Mouse (Mus musculus): ENCODE results near the gene Phf14.

The Phf14 gene

GRCm38 (mm10) chr6:12021480-12021879 lies 113.9 kb downstream of the Phf14 start:
- DNase-seq, result no peak

DNA sequence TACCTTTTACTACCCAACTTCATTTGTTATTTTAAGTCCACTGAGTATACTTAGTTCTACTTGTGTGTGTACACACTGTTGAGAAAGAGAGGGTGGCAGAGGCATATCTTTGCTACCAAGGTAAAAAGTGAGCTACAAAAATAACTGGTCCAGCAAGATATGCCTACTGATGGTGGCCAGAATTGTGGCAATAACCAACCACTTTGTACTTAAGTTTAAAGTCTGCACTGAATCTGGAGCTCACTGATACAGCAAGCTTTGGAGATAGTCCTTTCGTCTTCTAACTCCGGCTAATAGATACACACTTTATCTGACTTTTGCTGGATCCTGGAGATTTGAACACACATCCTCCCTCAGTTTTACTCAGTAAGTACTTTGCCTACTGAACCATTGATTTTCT lies 115.8 kb downstream of the Phf14 start:
- DNase-seq, result no peak

DNA sequence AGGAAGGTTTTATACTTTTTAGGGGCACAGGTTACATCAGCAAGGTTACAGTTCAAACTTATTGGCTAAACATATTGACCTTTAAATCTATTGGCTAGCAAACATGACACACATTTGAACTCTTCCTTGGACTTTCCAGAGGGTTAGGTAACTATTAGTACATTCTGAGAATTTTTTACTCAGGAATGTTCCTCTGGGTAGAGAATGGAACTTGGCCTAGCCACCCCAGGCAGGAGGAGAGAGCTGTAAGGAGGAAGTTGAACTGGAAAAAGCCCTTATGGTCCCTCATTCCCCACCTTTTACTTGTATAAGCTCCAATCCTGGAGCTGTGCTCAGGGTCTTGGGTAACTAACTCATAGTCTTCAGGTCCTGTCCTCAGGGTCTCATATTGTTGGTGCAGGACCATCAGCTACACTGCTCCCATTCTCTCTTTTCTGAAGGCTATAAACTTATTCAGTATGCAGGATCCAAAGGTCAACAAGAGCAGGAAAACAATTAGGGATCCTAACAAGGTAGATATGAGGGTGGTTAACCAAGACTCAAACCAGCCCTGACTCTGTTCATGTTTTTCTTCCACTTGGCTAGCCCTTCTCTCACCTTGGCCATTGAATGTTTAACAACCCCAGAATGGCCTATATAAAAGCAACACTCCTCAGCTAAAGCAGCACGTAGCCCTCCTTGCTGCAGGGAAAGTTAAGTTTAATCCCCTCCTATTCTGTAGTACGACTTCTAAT lies 119.4 kb downstream of the Phf14 start:
- no peak for DNase-seq

GRCm38 (mm10) chr6:12034561-12034960 lies 127.0 kb downstream of the Phf14 start:
- DNase-seq, result no peak

GRCm38 (mm10) chr6:12038268-12038667 lies 130.7 kb downstream of the Phf14 start:
- no peak for DNase-seq

DNA sequence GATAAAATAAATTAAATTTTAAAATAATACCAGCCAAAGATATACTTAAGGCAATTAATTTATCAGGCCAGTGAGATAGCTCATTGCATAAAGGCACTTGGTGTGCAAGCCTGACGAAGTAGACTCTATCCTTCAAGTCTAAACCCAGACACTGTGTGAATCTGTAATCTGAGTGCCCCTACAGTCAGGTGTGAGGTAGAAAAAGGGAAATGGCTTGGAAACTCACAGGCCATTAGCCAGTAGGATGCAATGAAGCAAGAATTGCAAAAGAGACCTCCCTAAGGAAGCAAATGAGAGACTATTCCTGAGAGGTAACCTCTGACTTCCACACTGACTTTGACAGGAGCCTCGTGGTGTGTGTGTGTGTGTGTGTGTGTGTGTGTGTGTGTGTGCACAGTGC lies 145.3 kb downstream of the Phf14 start:
- no peak for DNase-seq

DNA sequence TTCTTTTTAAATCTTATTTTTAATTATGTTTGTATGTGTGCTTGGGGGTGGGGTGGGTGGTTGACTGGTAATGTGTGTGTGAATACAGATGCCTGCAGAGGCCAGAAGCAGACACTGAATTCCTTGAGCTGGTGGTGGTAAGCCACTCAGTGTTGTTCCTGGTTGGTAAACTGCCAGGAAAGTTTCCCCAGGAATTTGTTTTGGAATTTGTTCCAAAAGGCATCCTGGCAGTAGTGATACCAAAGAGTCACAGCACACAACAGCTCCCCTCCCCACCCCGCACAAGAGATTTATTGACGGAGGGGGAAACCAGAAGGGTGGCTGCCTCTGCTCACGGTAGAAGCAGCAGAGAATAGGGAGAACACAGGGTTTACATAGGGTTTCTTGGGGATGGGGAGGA lies 146.5 kb downstream of the Phf14 start:
- no peak for DNase-seq

DNA sequence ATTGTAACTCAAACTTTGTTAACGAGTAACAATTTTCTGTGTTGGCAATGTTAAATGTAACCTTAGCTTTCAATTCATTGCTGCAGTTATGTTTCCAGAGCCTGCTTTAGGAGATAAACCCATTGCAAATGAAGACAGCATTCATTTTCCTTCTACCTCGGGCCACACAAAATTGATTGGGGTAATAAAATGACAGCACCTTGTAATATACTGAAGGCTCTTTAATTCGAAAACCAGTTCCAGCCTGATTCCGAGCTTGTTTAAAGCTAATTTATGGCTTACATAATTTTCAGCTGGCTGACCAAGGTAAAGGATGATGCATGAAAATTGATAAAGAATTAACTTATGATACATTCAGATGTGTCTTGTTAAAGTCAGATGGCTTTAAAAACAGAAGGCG lies 151.1 kb downstream of the Phf14 start:
- DNase-seq, result no peak

- no peak for DNase-seq
Observed at GRCm38 (mm10) chr6:12059971-12060370, 152.4 kb downstream of the Phf14 start.

DNA sequence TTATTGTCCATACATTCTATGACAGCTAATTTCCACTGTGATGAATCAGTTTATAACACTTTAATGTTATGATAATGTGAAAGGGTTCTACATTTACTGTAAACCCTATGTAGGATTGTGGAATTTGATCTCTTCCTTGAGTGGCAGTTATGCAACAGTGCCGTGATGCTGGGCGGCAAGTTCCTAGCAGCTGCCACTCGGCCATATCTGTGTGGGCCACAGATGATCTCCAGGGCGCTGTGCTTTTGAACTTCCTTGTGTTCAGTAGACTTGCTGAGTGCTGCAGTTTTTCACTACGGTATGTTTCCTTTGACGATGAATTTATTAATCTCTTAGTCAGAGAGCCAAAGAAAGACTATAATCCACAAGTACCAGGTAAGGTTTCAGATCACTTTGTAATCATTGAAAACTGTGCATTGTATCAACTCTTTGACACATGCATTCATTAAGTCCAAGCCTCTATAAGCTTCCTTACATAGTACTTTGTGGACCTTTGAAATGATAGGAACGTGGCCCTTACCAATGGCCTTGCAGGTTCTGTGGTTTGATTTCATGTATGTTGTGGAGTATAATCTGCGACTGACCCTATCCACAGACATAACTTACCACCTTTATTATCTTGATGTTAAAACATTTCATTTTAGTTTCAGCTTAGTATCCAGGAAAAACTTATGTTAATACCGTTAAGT lies 153.0 kb downstream of the Phf14 start:
- no peak for DNase-seq

DNA sequence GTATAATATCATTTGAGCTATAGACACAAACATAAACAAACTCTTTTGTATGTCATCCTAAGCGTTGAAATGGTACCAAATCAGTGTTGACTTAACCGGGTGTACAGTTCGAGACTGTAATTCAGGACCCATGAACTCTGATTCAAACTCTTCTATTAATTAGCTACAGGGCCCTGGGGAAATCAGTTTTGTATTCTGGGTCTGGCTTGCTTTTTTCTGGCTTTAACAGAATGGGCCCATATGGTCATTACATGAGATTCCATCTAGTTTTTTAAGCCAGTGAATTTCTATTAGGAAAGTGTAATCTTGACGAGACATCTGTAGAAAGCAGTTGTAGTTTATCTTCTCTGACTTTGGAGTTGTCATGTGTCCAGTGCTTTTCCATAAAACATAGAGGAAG lies 160.3 kb downstream of the Phf14 start:
- DNase-seq, result no peak

DNA sequence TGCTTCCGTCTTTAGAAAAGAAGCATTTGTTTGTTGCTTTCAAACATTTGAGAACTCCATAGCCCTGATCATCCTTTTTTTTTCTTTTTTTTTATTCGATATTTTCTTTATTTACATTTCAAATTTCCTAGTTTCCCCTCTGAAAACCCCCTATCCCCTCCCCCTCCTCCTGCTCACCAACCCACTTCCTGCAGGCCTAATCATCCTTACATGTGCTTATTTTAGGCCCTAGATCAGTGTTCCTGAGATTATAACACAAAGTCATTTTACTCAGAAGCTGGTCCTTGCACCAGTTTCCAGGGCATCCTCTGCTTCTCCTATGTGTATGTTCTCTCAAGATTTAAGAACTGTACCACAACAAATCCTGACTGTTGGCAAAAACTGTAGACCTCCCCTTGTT lies 161.7 kb downstream of the Phf14 start:
- no peak for DNase-seq

GRCm38 (mm10) chr6:12074599-12074998 lies 167.0 kb downstream of the Phf14 start:
- no peak for DNase-seq

DNA sequence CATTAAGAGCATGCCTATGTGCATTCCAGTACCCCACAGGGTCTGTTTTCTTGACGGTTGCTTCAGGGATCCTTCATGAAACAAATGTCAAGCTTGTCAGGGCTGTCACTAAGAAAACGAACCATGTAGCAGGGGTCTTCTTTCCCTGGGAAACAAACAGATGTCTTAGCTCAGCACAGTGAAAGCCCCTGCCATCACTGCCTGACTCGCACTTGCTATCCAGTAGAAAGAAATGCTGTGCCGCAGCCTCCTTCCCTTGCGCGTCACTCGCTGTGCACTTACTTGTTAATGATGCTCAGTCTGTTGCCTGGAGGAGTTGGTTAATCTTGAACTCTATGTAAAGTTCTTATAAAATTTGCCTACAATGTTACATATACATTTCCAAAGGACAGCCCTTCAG lies 169.7 kb downstream of the Phf14 start:
- no peak for DNase-seq

GRCm38 (mm10) chr6:12077880-12078618 lies 170.4 kb downstream of the Phf14 start:
- DNase-seq, result no peak

- no peak for DNase-seq
Observed at GRCm38 (mm10) chr6:12079260-12079659, 171.7 kb downstream of the Phf14 start.

DNA sequence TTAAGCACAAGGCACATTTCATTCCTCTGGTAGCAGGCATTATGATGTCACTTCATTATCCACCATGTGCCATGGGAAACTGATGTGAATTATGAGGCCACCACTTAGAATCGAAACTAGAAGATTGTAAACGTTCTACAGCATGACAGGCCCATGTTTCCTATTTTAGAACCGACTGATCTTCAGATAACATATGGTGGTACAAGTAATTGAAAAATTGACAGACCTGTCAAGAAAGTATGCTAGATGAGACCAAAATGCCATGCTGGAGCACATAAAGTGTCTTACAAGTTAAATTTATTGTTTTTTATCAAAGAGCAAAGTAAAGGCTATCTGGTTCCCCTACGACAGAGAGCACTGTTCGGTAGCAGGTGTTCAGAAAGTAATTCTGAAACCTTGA lies 172.8 kb downstream of the Phf14 start:
- no peak for DNase-seq

DNA sequence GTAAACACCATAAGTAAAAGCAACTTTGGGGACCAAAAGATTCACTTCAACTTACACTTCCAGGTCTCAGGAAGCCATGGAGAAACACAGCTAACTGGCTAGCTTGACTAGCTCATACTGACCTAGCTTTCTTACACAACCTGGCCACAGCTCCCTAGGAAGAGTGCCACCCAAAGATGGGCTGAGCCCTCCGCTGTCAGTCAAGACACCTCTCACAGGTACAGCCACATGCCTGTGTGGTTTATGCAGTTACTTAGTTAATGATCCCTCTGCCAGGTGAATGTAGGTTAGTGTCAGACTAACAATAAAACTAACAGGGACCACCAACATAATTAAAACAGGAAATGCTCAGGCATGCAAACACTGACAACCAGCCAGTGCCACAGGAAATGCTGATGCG lies 174.1 kb downstream of the Phf14 start:
- no peak for DNase-seq

DNA sequence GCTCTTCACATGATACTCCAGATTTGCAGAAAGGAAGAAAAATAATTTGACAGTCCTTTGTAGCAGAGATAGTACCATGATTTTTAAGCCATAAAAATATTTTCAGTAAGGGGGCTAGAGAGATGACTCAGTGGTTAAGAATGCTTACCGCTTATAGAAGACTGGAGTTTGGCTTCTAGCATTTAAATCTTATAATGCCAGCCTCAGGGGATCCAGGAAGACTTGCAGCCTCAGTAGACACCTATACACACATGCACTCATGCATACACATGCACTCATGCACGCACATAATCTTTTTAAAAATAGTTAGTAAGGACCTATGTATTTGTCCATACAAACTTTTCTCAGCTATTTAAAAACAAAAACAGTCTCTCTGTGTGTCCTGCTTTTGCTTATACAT lies 174.5 kb downstream of the Phf14 start:
- DNase-seq, result no peak

DNA sequence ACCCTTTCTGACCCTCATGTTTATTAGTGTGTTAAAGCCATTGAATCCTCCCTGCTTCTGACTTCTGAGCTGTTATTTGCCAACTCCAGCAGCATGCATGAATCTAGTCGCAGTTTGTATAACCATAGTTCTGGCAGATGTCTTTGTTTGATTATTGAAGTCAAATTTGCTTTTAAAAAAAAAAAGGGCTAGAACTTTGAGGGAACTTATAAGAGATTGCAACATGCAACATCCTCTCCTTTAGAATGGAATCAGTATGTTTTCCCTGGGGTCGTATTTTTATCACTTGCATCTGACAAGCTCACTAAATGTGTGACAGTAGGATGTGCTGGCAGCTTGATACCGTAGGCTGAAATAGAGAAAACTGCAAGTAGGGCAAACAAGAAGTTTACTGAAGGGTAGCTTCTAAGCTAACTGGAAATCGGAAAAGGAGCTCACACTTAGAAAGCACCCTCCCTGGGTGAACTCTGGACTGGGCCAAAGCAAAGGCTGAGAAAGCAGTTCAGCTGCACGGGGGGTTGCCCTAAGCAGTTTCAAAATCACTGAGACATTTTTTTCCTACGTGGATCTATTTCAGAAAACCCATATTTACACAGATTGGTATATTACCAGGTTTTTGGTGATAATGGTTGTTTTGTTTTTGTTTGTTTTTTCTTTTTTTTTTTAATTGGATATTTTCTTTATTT lies 175.1 kb downstream of the Phf14 start:
- DNase-seq, result no peak

- DNase-seq, result no peak
Observed at GRCm38 (mm10) chr6:12084721-12085120, 177.1 kb downstream of the Phf14 start.

DNA sequence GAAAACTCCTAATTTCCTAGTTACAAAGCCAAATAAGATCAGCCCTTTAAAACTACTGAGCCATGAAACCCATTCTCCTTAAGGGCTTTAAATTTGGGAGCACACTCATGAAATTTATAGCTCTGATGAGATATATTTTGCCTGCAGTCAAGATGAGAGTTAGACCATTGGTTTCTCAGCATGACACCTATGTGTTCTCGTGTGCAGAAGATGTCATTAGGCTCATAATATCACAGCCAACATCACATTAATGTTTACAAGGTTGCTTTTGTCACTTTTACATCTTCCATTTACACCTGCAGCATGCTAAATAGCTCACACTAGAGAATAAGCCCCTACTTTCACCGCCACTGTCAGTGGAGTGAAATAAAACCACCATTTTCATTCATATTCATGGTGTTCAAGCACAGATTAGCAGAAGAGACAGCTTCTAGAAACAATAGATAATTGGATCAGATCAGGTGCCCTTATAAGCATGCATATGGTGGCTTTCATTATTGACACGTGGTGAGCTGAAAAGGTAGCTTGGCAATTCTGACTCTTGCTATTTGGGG lies 181.9 kb downstream of the Phf14 start:
- DNase-seq, result no peak

GRCm38 (mm10) chr6:12095716-12096115 lies 188.1 kb downstream of the Phf14 start:
- DNase-seq, result no peak
